Mouse (Mus musculus) spleen, adult 2 months (tissue): Measurements from ENCODE around the gene Actl6b.

Source experiments
- CTCF ChIP-seq: fragments of 200-500 bp; IDR thresholded peaks from 2 replicates; pipeline ENCODE4 v1.5.1; 2011; ENCODE audit warnings: mild to moderate bottlenecking, inconsistent platforms; ENCODE audit not compliant: insufficient read depth, insufficient read length, insufficient replicate concordance; ENCODE audit errors: extremely low read depth
- POLR2A ChIP-seq: fragments of 200-500 bp; IDR thresholded peaks from 2 replicates; pipeline ENCODE4 v1.6.1; 2011; ENCODE audit warnings: low read depth, low read length, inconsistent platforms

DNA sequence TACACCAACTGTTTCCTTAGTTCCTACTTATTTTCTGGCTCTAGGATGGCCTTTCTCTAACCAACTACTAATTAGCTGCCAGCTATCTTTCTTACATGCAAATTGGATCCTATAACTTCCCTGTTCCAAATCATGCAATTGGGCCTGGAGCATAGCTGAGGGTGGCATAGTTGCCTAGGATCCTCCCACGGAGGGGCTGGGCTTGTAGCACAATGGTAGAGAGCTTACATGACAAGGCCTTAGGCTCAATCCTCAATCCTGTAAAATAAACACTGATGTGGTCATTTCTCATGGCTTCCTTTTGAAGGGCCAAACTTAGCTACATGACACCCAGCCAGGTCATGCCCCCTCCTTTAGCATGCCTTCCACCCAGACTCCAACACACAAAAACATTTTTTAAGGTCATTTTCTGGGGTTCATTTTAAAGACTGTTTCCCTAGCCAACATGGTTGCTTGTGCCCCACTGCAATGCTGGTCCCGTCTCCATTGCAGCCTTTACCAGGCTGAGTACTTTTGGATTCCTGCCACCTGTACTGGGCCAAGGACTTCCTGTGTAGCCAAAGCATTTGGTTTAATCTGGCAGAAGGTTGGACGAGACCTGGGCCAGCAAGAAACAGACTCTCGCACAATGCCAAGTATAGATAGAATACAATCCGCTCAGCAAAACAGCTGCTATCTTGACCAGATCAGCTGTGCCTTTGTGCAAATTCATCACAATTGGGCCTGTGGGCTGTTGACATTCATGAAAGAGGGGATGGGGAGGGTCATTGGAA is 11.4 kb upstream of the Actl6b start:
- TF ChIP-seq CTCF (no peak), POLR2A (no peak)
